Mouse (Mus musculus): ENCODE results near the gene Chd4. TPM values are rescaled to one million over a fixed set of nuclear protein-coding genes. Genes with fewer than 3 reads are reported as not detected.

Chd4 gene
- polyA plus RNA-seq, 1 experiment from 2014 or later, result 92.4 TPM

GRCm38 (mm10) chr6:125119387-125119786 lies 23.6 kb downstream of the Chd4 start:
- H3K4me2 ChIP-seq, result no peak overlapping the region
- H3K9me3 ChIP-seq (ENCODE audit: low read depth, low read length), result no peaks in the 10 kb centered on the region
- ATAC-seq (ENCODE audit: insufficient read depth), result no peak
- H3K4me3 ChIP-seq (ENCODE audit: low read depth, low read length), result no peak overlapping the region
- no peaks in the 10 kb centered on the region for H3K4me1 ChIP-seq (ENCODE audit: insufficient read depth)
- H3K27ac ChIP-seq (ENCODE audit: low read depth), result no peak overlapping the region
- no peak for DNase-seq
- no peak overlapping the region for H3K9ac ChIP-seq
- no peak for TF ChIP-seq CTCF (IDR thresholded peaks at IDR 0.05; ENCODE audit: low read depth)
- H3K27me3 ChIP-seq (ENCODE audit: insufficient read depth, low read length), result no peaks in the 10 kb centered on the region
- WGBS, result 89% methylated on average over 8 of the region's 8 CpGs
- H3K36me3 ChIP-seq (ENCODE audit: insufficient read depth), result peaks cover 98% of the 10 kb centered on the region

GRCm38 (mm10) chr6:125128724-125129123 lies 32.9 kb downstream of the Chd4 start:
- H3K27me3 ChIP-seq (ENCODE audit: insufficient read depth, low read length), result no peaks in the 10 kb centered on the region
- no peak overlapping the region for H3K4me3 ChIP-seq (ENCODE audit: low read depth, low read length)
- no peaks in the 10 kb centered on the region for H3K4me1 ChIP-seq (ENCODE audit: insufficient read depth)
- TF ChIP-seq CTCF (IDR thresholded peaks at IDR 0.05; ENCODE audit: low read depth), result no peak
- no peaks in the 10 kb centered on the region for H3K9me3 ChIP-seq (ENCODE audit: low read depth, low read length)
- H3K27ac ChIP-seq (ENCODE audit: low read depth), result no peak overlapping the region
- no peak for ATAC-seq (ENCODE audit: insufficient read depth)
- peaks cover 81% of the 10 kb centered on the region for H3K36me3 ChIP-seq (ENCODE audit: insufficient read depth)
- DNase-seq, result no peak
- H3K9ac ChIP-seq, result no peak overlapping the region
- H3K4me2 ChIP-seq, result no peak overlapping the region
- 83% methylated on average over 12 of the region's 12 CpGs for WGBS

GRCm38 (mm10) chr6:125129710-125130402 lies 34.1 kb downstream of the Chd4 start:
- H3K27ac ChIP-seq (ENCODE audit: low read depth), result no peak overlapping the region
- H3K4me2 ChIP-seq, result no peak overlapping the region
- H3K9me3 ChIP-seq (ENCODE audit: low read depth, low read length), result no peaks in the 10 kb centered on the region
- H3K36me3 ChIP-seq (ENCODE audit: insufficient read depth), result peaks cover 81% of the 10 kb centered on the region
- ATAC-seq (ENCODE audit: insufficient read depth) (no peak), DNase-seq (no peak)
- H3K4me3 ChIP-seq (ENCODE audit: low read depth, low read length), result no peak overlapping the region
- H3K4me1 ChIP-seq (ENCODE audit: insufficient read depth), result no peaks in the 10 kb centered on the region
- TF ChIP-seq CTCF (IDR thresholded peaks at IDR 0.05; ENCODE audit: low read depth), result no peak
- H3K27me3 ChIP-seq (ENCODE audit: insufficient read depth, low read length), result no peaks in the 10 kb centered on the region
- no peak overlapping the region for H3K9ac ChIP-seq
- 83% methylated on average over 20 of the region's 20 CpGs for WGBS

GRCm38 (mm10) chr6:125131302-125132156 lies 35.7 kb downstream of the Chd4 start, which contains the start of gene Nop2:
Gene Nop2, plus strand, starts transcription at chr6:125131909.
- Histone ChIP-seq H3K9me3 (ENCODE audit: low read depth, low read length) (no peaks in the 10 kb centered on the region), H3K4me2 (peak within 1 kb of the TSS; percentile 82), H3K4me1 (ENCODE audit: insufficient read depth) (no peaks in the 10 kb centered on the region), H3K36me3 (ENCODE audit: insufficient read depth) (peaks cover 80% of the 10 kb centered on the region), H3K4me3 (ENCODE audit: low read depth, low read length) (peak within 1 kb of the TSS; percentile 94), H3K9ac (peak within 1 kb of the TSS; percentile 81), H3K27me3 (ENCODE audit: insufficient read depth, low read length) (no peaks in the 10 kb centered on the region), H3K27ac (ENCODE audit: low read depth) (peak within 1 kb of the TSS; percentile 87)
- ATAC-seq (ENCODE audit: insufficient read depth) (peak; percentile 94), DNase-seq (peak; percentile 99)
- TF ChIP-seq CTCF (IDR thresholded peaks at IDR 0.05; ENCODE audit: low read depth), result no peak
- WGBS, result under 1% methylated on average over 66 of the region's 66 CpGs

- 4% methylated on average over 11 of the region's 11 CpGs for WGBS
- no peak for ATAC-seq (ENCODE audit: insufficient read depth)
- H3K4me2 ChIP-seq, result peak overlapping the region; percentile 82
- no peaks in the 10 kb centered on the region for H3K27me3 ChIP-seq (ENCODE audit: insufficient read depth, low read length)
- no peaks in the 10 kb centered on the region for H3K4me1 ChIP-seq (ENCODE audit: insufficient read depth)
- DNase-seq, result no peak
- H3K4me3 ChIP-seq (ENCODE audit: low read depth, low read length), result peak overlapping the region; percentile 94
- H3K36me3 ChIP-seq (ENCODE audit: insufficient read depth), result peaks cover 79% of the 10 kb centered on the region
- peak overlapping the region; percentile 81 for H3K9ac ChIP-seq
- H3K27ac ChIP-seq (ENCODE audit: low read depth), result no peak overlapping the region
- no peaks in the 10 kb centered on the region for H3K9me3 ChIP-seq (ENCODE audit: low read depth, low read length)
- no peak for TF ChIP-seq CTCF (IDR thresholded peaks at IDR 0.05; ENCODE audit: low read depth)
Measured at GRCm38 (mm10) chr6:125132470-125132869, 36.7 kb downstream of the Chd4 start.

GRCm38 (mm10) chr6:125137002-125137671 lies 41.4 kb downstream of the Chd4 start:
- no peak overlapping the region for H3K4me3 ChIP-seq (ENCODE audit: low read depth, low read length)
- H3K36me3 ChIP-seq (ENCODE audit: insufficient read depth), result peaks cover 90% of the 10 kb centered on the region
- H3K27ac ChIP-seq (ENCODE audit: low read depth), result no peak overlapping the region
- H3K4me2 ChIP-seq, result no peak overlapping the region
- ATAC-seq (ENCODE audit: insufficient read depth), result no peak
- peak; percentile 61 for TF ChIP-seq CTCF (IDR thresholded peaks at IDR 0.05; ENCODE audit: low read depth)
- WGBS, result 88% methylated on average over 19 of the region's 19 CpGs
- no peaks in the 10 kb centered on the region for H3K9me3 ChIP-seq (ENCODE audit: low read depth, low read length)
- H3K4me1 ChIP-seq (ENCODE audit: insufficient read depth), result no peaks in the 10 kb centered on the region
- H3K27me3 ChIP-seq (ENCODE audit: insufficient read depth, low read length), result no peaks in the 10 kb centered on the region
- DNase-seq, result peak; percentile 60
- no peak overlapping the region for H3K9ac ChIP-seq

- WGBS, result 93% methylated on average over 7 of the region's 7 CpGs
- no peaks in the 10 kb centered on the region for H3K9me3 ChIP-seq (ENCODE audit: low read depth, low read length)
- no peaks in the 10 kb centered on the region for H3K27me3 ChIP-seq (ENCODE audit: insufficient read depth, low read length)
- H3K36me3 ChIP-seq (ENCODE audit: insufficient read depth), result peaks cover 96% of the 10 kb centered on the region
- no peak for TF ChIP-seq CTCF (IDR thresholded peaks at IDR 0.05; ENCODE audit: low read depth)
- no peak overlapping the region for H3K4me2 ChIP-seq
- no peak overlapping the region for H3K9ac ChIP-seq
- no peaks in the 10 kb centered on the region for H3K4me1 ChIP-seq (ENCODE audit: insufficient read depth)
- no peak overlapping the region for H3K27ac ChIP-seq (ENCODE audit: low read depth)
- DNase-seq (no peak), ATAC-seq (ENCODE audit: insufficient read depth) (no peak)
- H3K4me3 ChIP-seq (ENCODE audit: low read depth, low read length), result no peak overlapping the region
Measured at GRCm38 (mm10) chr6:125139747-125140146, 44.0 kb downstream of the Chd4 start.
